ENCODE assay signal across 8 mouse cellular contexts in genomic region chr5:136982338-136982930, GRCm38 (mm10). TPM values are rescaled to one million over a fixed set of nuclear protein-coding genes. Genes with fewer than 3 reads are reported as not detected.
DNase-seq lines count a peak whose midpoint lies in the region; ATAC-seq lines count a peak whose summit lies in the region.

No protein-coding gene starts in this region.

- DNase-seq in cerebellum, adult 11-12 months, result no peak
- DNase-seq in layer of hippocampus, postnatal 10 days (ENCODE audit: low spot score in 2 of 2), result peak; percentile 56 to 60
- DNase-seq in layer of hippocampus, adult 8-10 months (ENCODE audit: low spot score in 2 of 2), result no peak
- DNase-seq in MN1 (ENCODE audit: low spot score), result peak; percentile 45
- DNase-seq in heart, postnatal 4 days, result peak; percentile 76
- DNase-seq in retina, postnatal 7 days (ENCODE audit: low read depth, low spot score), result peak; percentile 53
- DNase-seq in left cerebral cortex, adult 11 months (ENCODE audit: low spot score), result no peak

- peak; percentile 54; the same call in 1 of the 2 replicates for ATAC-seq in cerebellum, adult (ENCODE audit: insufficient number of reproducible peaks, low FRiP score, low TSS enrichment)

RNA-seq across cellular contexts. Expression of gene Plod3, which starts 4.4 kb away (rescaled TPM):
- 10 to 100 TPM; 38.5 to 44.0 TPM for total RNA-seq in layer of hippocampus, postnatal 10 days (2021)
- total RNA-seq in layer of hippocampus, adult 8-10 months (2022), result 10 to 100 TPM; 37.1 to 51.5 (median 46.0) TPM
- total RNA-seq in heart, postnatal 4 days (2021), result 10 to 100 TPM; 46.9 to 51.8 TPM

RNA-seq across cellular contexts. Expression of gene Znhit1, which starts 5.4 kb away (rescaled TPM):
- 10 to 100 TPM; 78.6 to 84.6 TPM for total RNA-seq in layer of hippocampus, postnatal 10 days (2021)
- 10 to 100 TPM; 74.8 to 87.6 (median 80.4) TPM for total RNA-seq in layer of hippocampus, adult 8-10 months (2022)
- total RNA-seq in heart, postnatal 4 days (2021), result 10 to 100 TPM; 48.6 to 53.2 TPM

RNA-seq across cellular contexts. Expression of gene Cldn15, which starts 16.0 kb away (rescaled TPM):
- total RNA-seq in layer of hippocampus, postnatal 10 days (2021), result not detected
- under 1 TPM in 2 of 4 experiments, not detected in 2; 0.27 to 0.33 TPM for total RNA-seq in layer of hippocampus, adult 8-10 months (2022)
- total RNA-seq in heart, postnatal 4 days (2021), result 1 to 10 TPM; 4.7 to 6.8 TPM

RNA-seq across cellular contexts. Expression of gene Fis1, which starts 29.4 kb away (rescaled TPM):
- total RNA-seq in layer of hippocampus, postnatal 10 days (2021), result 100 to 1,000 TPM; 196 to 209 TPM
- total RNA-seq in layer of hippocampus, adult 8-10 months (2022), result 100 to 1,000 TPM; 224 to 262 (median 228) TPM
- 100 to 1,000 TPM; 177 to 180 TPM for total RNA-seq in heart, postnatal 4 days (2021)

RNA-seq across cellular contexts. Expression of gene Vgf, which starts 43.8 kb away (rescaled TPM):
- 100 to 1,000 TPM; 253 to 268 TPM for total RNA-seq in layer of hippocampus, postnatal 10 days (2021)
- total RNA-seq in layer of hippocampus, adult 8-10 months (2022), result 100 to 1,000 TPM; 162 to 206 (median 186) TPM
- not detected for total RNA-seq in heart, postnatal 4 days (2021)

Comparison
In these comparisons a context has a peak if more than half of its experiments do, and no peak if none do; other contexts are left out.
1. DNase-seq: peak in layer of hippocampus, postnatal 10 days (2 of 2), MN1 (single experiment), heart, postnatal 4 days (single experiment) and retina, postnatal 7 days (single experiment); none in cerebellum, adult 11-12 months (single experiment), layer of hippocampus, adult 8-10 months (0 of 2) and left cerebral cortex, adult 11 months (single experiment).
2. RNA of gene Cldn15, which starts 16.0 kb away (total RNA-seq): 4.7 to 6.8 TPM in heart, postnatal 4 days; 0.27 to 0.33 TPM in layer of hippocampus, adult 8-10 months and not detected in layer of hippocampus, postnatal 10 days; every median in the first group is over 4 times any median in the second.